Mouse (Mus musculus) frontal cortex, postnatal 14 days (tissue): ENCODE data around the gene Plch1.
A peak's percentile ranks its signal among the peaks of the same experiment; 100 is the strongest.

Experiments used
- DNase-seq, 2 experiments: peaks; one replicate each; pipeline ENCODE4 v3.0.0; 2022; ENCODE audit warnings: low spot score in 2 of 2

The Plch1 gene

DNA sequence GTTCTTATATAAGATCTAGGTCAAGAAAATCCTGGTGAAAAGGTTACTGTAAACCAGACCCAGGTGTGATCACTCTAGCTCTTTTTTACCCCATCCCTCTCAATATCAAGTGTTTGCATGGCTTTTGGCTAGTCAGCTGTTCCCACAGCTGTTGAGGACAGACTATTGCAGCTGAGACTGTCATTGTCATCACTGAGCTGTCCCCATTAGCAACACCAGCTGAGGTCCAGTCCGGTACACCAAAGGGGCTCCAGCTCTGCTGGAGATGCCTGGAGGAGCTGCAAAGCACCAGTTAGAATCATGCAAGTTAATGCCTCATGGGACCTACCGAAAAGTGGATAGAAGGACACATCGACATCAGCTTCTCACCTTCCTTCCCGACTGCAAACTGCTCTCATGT is 206.5 kb downstream of the Plch1 start:
- DNase-seq, result no peak

GRCm38 (mm10) chr3:63668779-63669178 is 230.5 kb downstream of the Plch1 start:
- DNase-seq, result no peak

GRCm38 (mm10) chr3:63665307-63665706 is 234.0 kb downstream of the Plch1 start:
- DNase-seq, result no peak

DNA sequence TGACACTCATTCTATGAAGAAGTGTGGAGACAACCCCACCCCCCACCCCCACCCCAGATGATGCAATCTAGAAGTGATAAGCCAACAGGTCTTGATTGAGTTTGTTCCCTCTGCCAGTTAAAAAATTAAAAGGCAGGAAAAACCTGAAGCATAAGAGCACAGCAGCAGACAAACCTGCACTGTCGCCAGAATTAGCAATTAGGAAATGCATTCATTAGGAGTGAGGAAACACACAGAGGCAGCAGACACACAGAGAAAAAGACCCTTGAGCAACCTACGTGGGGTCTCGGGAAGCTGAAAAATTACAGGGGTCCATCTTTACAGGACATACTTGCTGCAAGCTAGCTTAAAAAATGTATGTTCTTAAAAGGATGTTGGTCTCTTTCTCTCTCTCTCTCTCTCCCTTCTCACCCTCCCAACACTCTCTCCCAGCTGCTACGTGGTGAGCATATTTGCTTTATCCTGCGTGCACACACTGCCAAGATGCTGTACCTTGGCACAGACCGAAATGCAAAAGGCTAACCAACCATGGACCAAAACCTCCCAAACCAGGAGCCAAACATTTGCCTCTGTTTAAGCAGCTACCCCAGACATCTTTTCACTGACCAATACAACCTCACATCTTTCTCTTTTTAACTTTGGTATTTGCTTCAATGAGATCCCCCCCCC is 234.6 kb downstream of the Plch1 start:
- peak in 1 of 2 experiments; percentile 8 for DNase-seq
